21 mouse cellular contexts compared by ENCODE assay signal in genomic region chr10:57758999-57759398, GRCm38 (mm10). TPM values are rescaled to one million over a fixed set of nuclear protein-coding genes. Genes with fewer than 3 reads are reported as not detected.
DNase-seq lines count a peak whose midpoint lies in the region; ATAC-seq lines count a peak whose summit lies in the region.
"Had no signal": no experiment of that assay in that cellular context is flagged by ENCODE, and none has a peak within 500 bp of the region (broad histone marks: within the 10 kb centered on the region; RNA-seq: fewer than 3 reads in every experiment).

No protein-coding gene starts in this region.

- H3K4me1 ChIP-seq in hindbrain, embryonic 13.5 days (replicated peaks), result no peaks in the 10 kb centered on the region
- H3K4me1 ChIP-seq in kidney, embryonic 14.5 days (ENCODE audit: control insufficient read depth, insufficient read depth, low read length), result no peaks in the 10 kb centered on the region
- H3K4me1 ChIP-seq: embryonic facial prominence, embryonic 13.5 days; embryonic facial prominence, embryonic 15.5 days; forebrain, embryonic 10.5 days; forebrain, embryonic 12.5 days had no signal

- no peaks in the 10 kb centered on the region for H3K36me3 ChIP-seq in hindbrain, embryonic 13.5 days
- no peaks in the 10 kb centered on the region for H3K36me3 ChIP-seq in kidney, embryonic 14.5 days (ENCODE audit: control insufficient read depth, insufficient read depth, low read length)
- H3K36me3 ChIP-seq: embryonic facial prominence, embryonic 13.5 days; embryonic facial prominence, embryonic 15.5 days; forebrain, embryonic 10.5 days; forebrain, embryonic 12.5 days had no signal

- H3K4me3 ChIP-seq in hindbrain, embryonic 13.5 days, result no peak overlapping the region
- no peak overlapping the region for H3K4me3 ChIP-seq in kidney, embryonic 14.5 days (ENCODE audit: low read length)
- H3K4me3 ChIP-seq: embryonic facial prominence, embryonic 13.5 days; embryonic facial prominence, embryonic 15.5 days; erythroblast, embryonic 14.5 days; forebrain, embryonic 10.5 days; forebrain, embryonic 12.5 days had no signal

- H3K27me3 ChIP-seq in hindbrain, embryonic 13.5 days, result no peaks in the 10 kb centered on the region
- no peaks in the 10 kb centered on the region for H3K27me3 ChIP-seq in kidney, embryonic 14.5 days (ENCODE audit: control insufficient read depth, insufficient read depth, low read length)
- H3K27me3 ChIP-seq: embryonic facial prominence, embryonic 13.5 days; embryonic facial prominence, embryonic 15.5 days; forebrain, embryonic 12.5 days had no signal

- H3K9ac ChIP-seq in hindbrain, embryonic 13.5 days, result no peak overlapping the region
- no peak overlapping the region for H3K9ac ChIP-seq in kidney, embryonic 14.5 days (ENCODE audit: low read depth, low read length)
- H3K9ac ChIP-seq: embryonic facial prominence, embryonic 13.5 days; embryonic facial prominence, embryonic 15.5 days; forebrain, embryonic 12.5 days had no signal

- no peaks in the 10 kb centered on the region for H3K9me3 ChIP-seq in hindbrain, embryonic 13.5 days
- H3K9me3 ChIP-seq in kidney, embryonic 14.5 days (ENCODE audit: control insufficient read depth, low read length), result no peaks in the 10 kb centered on the region
- H3K9me3 ChIP-seq: embryonic facial prominence, embryonic 13.5 days; embryonic facial prominence, embryonic 15.5 days; forebrain, embryonic 10.5 days; forebrain, embryonic 12.5 days had no signal

- 98% methylated on average over 2 of the region's 2 CpGs for WGBS in hindbrain, embryonic 13.5 days
- WGBS in kidney, embryonic 14.5 days, result 90% methylated on average over 2 of the region's 2 CpGs

- no peak overlapping the region for H3K27ac ChIP-seq in hindbrain, embryonic 13.5 days
- H3K27ac ChIP-seq in kidney, embryonic 14.5 days (ENCODE audit: low read depth, low read length), result no peak overlapping the region
- H3K27ac ChIP-seq: embryonic facial prominence, embryonic 13.5 days; embryonic facial prominence, embryonic 15.5 days; forebrain, embryonic 10.5 days; forebrain, embryonic 12.5 days had no signal

- DNase-seq in cerebellum, adult 18-20 months, result no peak
- DNase-seq: adrenal gland, adult 2 months; adrenal gland, postnatal 10 days; adrenal gland, postnatal 25 days; cerebellum, adult 11 months; cerebellum, adult 2 months; cerebellum, adult 9-10 months; cerebellum, postnatal 10 days; cerebellum, postnatal 25 days; embryo, embryonic 11 days had no signal

- peak; percentile 81 for ATAC-seq in granulocyte monocyte progenitor cell, adult 5-6 weeks (replicated peaks; ENCODE audit: poor library complexity, severe bottlenecking)
- ATAC-seq in megakaryocyte progenitor cell, adult 5-6 weeks (replicated peaks; ENCODE audit: poor library complexity), result peak; percentile 44; the same call in 1 of the 2 replicates
- ATAC-seq in hindbrain, embryonic 13.5 days (ENCODE audit: low FRiP score), result no peak
- ATAC-seq in kidney, embryonic 14.5 days (ENCODE audit: low FRiP score, low TSS enrichment), result no peak
- ATAC-seq: forebrain, embryonic 14.5 days; forebrain, embryonic 16.5 days had no signal

- H3K4me2 ChIP-seq in hindbrain, embryonic 13.5 days, result no peak overlapping the region
- H3K4me2 ChIP-seq in kidney, embryonic 14.5 days (replicated peaks; ENCODE audit: low read depth, low read length), result no peak overlapping the region
- H3K4me2 ChIP-seq: embryonic facial prominence, embryonic 13.5 days; embryonic facial prominence, embryonic 15.5 days; forebrain, embryonic 12.5 days had no signal

RNA-seq across cellular contexts. Expression of gene Fabp7, which starts 25.7 kb away (rescaled TPM):
- 1.8 TPM in 1 of 2 replicates, not detected in the other for total RNA-seq in granulocyte monocyte progenitor cell, adult 5-6 weeks (2014; fragmentation: Nextera tagmentation)
- 1.7 TPM in 1 of 2 replicates, not detected in the other for total RNA-seq in granulocyte monocyte progenitor cell, adult 5-6 weeks (2017)
- total RNA-seq in megakaryocyte progenitor cell, adult 5-6 weeks (2015), result not detected in 2 replicates
- not detected in 2 replicates for total RNA-seq in megakaryocyte progenitor cell, adult 5-6 weeks (2017)
- polyA plus RNA-seq in hindbrain, embryonic 13.5 days (2015; fragmentation: Nextera tagmentation; extraction: Ambion mirVana), result 2,194 and 2,515 TPM in 2 replicates
- 5.9 and 7.3 TPM in 2 replicates for polyA plus RNA-seq in kidney, embryonic 14.5 days (2014; fragmentation: Nextera tagmentation; extraction: Ambion mirVana)
- polyA plus RNA-seq: adrenal gland, adult 2 months; erythroblast, embryonic 14.5 days had no signal

RNA-seq across cellular contexts. Expression of gene Smpdl3a, which starts 35.1 kb away (rescaled TPM):
- total RNA-seq in granulocyte monocyte progenitor cell, adult 5-6 weeks (2014; fragmentation: Nextera tagmentation), result 60.5 and 89.3 TPM in 2 replicates
- total RNA-seq in granulocyte monocyte progenitor cell, adult 5-6 weeks (2017), result 52.6 and 58.6 TPM in 2 replicates
- total RNA-seq in megakaryocyte progenitor cell, adult 5-6 weeks (2015), result 100 and 106 TPM in 2 replicates
- total RNA-seq in megakaryocyte progenitor cell, adult 5-6 weeks (2017), result 42.8 and 48.9 TPM in 2 replicates
- 22.6 and 23.2 TPM in 2 replicates for polyA plus RNA-seq in hindbrain, embryonic 13.5 days (2015; fragmentation: Nextera tagmentation; extraction: Ambion mirVana)
- polyA plus RNA-seq in kidney, embryonic 14.5 days (2014; fragmentation: Nextera tagmentation; extraction: Ambion mirVana), result 16.7 and 19.3 TPM in 2 replicates

Comparison
In these comparisons a context has a peak if more than half of its experiments do, and no peak if none do; other contexts are left out.
1. ATAC-seq: peak in granulocyte monocyte progenitor cell, adult 5-6 weeks (single experiment) and megakaryocyte progenitor cell, adult 5-6 weeks (single experiment); none in hindbrain, embryonic 13.5 days (single experiment) and kidney, embryonic 14.5 days (single experiment).